Mouse (Mus musculus): ENCODE measurements at regions not wholly inside any gene's neighbourhood (a gene's known extent, or its start where the extent isn't known, plus 50 kb on each side); places are given as distances from the start of the nearest gene placed in this dataset.

DNA sequence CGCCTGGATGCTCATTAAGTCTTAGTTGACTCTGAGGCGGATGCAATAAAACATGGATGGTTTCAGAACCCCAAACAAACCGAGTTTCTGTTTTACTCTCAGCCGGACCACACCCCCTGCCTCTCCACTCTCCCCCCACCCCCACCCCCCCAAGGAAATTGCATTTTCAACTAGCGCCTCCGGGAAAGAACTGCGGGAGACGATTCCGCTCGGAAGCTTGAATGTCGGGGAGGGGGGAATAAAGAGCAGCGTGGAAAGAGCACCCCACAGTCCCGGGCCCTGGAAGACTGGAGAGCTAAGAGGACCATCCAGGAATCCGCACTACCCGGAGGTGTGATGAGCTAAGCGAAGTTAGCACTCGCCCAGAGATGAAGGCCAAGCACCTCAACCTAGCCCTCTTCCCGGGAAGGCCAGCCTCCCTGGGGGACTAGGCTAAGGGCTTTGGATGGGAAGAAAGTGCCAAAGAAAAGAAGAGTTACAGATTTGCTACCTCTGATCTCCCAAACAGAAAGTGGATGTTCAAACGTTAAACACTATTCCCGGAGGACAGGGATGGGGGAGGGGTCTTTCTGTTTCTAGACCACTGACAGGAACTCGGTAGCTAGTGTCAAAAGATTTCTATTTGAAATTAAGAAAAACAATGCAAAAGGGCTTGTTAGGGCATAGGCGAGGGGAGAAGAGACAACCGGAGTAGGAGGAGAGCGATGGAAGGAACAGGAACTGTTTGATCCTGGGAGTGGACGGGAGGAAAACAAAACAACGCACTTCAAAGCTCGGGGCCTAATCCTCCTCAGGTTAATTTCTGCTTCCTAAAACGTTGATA lies 258.6 kb upstream of the Nfe2l3 start:
- TF ChIP-seq CTCF (IDR thresholded peaks at IDR 0.05; ENCODE audit: low read depth) = no peak
- TF ChIP-seq EP300 (optimal IDR thresholded peaks at IDR 0.05) = no peak

All from stomach, postnatal 0 days (tissue).